Mouse (Mus musculus): ENCODE measurements at regions not wholly inside any gene's neighbourhood (a gene's known extent, or its start where the extent isn't known, plus 50 kb on each side); places are given as distances from the start of the nearest gene placed in this dataset.

DNA sequence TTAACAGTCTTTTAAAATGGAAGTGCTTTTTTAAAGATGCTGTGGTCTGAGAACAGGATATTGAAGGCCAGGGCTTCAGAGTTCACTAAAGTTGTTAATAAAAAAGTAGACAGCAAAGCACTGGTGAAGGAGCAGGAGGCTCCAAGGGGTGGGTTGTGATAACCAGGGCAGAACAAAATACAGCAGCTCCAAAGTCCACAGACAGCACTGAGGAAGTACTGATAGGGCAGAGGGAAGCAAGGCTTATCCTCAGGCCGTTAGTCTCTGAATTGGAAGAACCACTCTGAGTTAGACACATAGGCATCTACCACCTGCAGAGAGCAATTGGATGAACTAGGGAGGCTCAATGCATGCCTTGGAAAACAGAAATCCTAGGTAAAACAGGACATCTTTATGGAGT, 62.1 kb downstream of the P2ry1 start:
- Histone ChIP-seq H3K36me3 (ENCODE audit: control insufficient read depth, insufficient read depth, low read length) (no peaks in the 10 kb centered on the region), H3K9me3 (ENCODE audit: control insufficient read depth, low read length) (no peaks in the 10 kb centered on the region), H3K4me2 (ENCODE audit: low read length) (no peak overlapping the region), H3K27me3 (replicated peaks; ENCODE audit: control insufficient read depth, insufficient read depth, low read length) (no peaks in the 10 kb centered on the region), H3K9ac (ENCODE audit: low read length) (no peak overlapping the region), H3K4me1 (replicated peaks; ENCODE audit: control insufficient read depth, insufficient read depth, low read length) (no peaks in the 10 kb centered on the region), H3K27ac (ENCODE audit: low read depth) (no peak overlapping the region), H3K4me3 (ENCODE audit: low read depth, low read length) (no peak overlapping the region)
- DNase-seq (ENCODE audit: low spot score) (no peak), ATAC-seq (replicated peaks; ENCODE audit: low FRiP score, low TSS enrichment, low read depth) (no peak)
- 85% methylated on average over 1 of the region's 1 CpGs for WGBS

GRCm38 (mm10) chr3:61067067-61067466, 64.5 kb downstream of the P2ry1 start:
- H3K4me2 ChIP-seq (ENCODE audit: low read length), result no peak overlapping the region
- H3K4me1 ChIP-seq (replicated peaks; ENCODE audit: control insufficient read depth, insufficient read depth, low read length), result no peaks in the 10 kb centered on the region
- no peaks in the 10 kb centered on the region for H3K36me3 ChIP-seq (ENCODE audit: control insufficient read depth, insufficient read depth, low read length)
- H3K9ac ChIP-seq (ENCODE audit: low read length), result no peak overlapping the region
- no peak for ATAC-seq (replicated peaks; ENCODE audit: low FRiP score, low TSS enrichment, low read depth)
- H3K27me3 ChIP-seq (replicated peaks; ENCODE audit: control insufficient read depth, insufficient read depth, low read length), result no peaks in the 10 kb centered on the region
- H3K27ac ChIP-seq (ENCODE audit: low read depth), result no peak overlapping the region
- WGBS, result 90% methylated on average over 1 of the region's 1 CpGs
- no peak overlapping the region for H3K4me3 ChIP-seq (ENCODE audit: low read depth, low read length)
- no peak for DNase-seq (ENCODE audit: low spot score)
- H3K9me3 ChIP-seq (ENCODE audit: control insufficient read depth, low read length), result no peaks in the 10 kb centered on the region

DNA sequence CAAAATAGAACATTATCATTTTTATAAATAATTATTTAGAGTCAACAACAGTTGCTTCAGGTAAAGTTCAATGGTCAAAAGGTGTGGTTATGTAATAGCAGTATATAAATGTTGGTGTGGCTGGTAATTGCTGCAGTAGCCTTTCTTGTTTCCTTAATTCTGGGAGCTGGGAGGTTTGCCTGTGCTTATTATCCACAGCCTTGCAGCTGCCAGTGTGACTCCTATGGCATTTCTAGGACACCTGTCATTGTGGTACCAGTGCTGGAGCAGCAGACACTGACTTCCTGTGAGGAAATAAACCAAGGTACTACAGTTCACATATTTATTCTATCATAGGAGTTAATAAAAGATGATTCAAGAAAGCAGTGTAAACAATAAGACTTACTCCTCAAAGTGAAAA, 65.6 kb downstream of the P2ry1 start:
- Histone ChIP-seq H3K36me3 (ENCODE audit: control insufficient read depth, insufficient read depth, low read length) (no peaks in the 10 kb centered on the region), H3K4me2 (ENCODE audit: low read length) (no peak overlapping the region), H3K4me3 (ENCODE audit: low read depth, low read length) (no peak overlapping the region), H3K9me3 (ENCODE audit: control insufficient read depth, low read length) (no peaks in the 10 kb centered on the region), H3K27ac (ENCODE audit: low read depth) (no peak overlapping the region), H3K27me3 (replicated peaks; ENCODE audit: control insufficient read depth, insufficient read depth, low read length) (no peaks in the 10 kb centered on the region), H3K4me1 (replicated peaks; ENCODE audit: control insufficient read depth, insufficient read depth, low read length) (no peaks in the 10 kb centered on the region), H3K9ac (ENCODE audit: low read length) (no peak overlapping the region)
- no peak for ATAC-seq (replicated peaks; ENCODE audit: low FRiP score, low TSS enrichment, low read depth)
- DNase-seq (ENCODE audit: low spot score), result no peak

DNA sequence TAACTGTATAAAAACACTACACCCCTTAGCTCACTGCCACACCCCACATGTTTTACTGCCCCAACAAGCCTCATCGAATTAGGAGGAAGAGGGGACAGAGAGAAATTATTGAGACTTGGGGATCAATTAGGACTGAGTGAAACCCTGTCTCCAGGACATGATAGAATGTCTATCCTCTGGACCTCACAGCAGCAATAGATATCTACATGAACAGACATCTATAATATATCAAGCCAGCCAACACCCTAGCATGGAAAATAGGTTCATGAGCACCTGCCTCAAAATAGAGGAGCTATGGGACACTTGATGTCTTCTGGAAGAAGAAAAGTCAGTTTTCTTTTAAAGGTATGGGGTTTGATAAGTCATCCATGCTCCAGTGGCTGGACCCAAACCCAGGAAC, 68.4 kb downstream of the P2ry1 start:
- Histone ChIP-seq H3K36me3 (ENCODE audit: control insufficient read depth, insufficient read depth, low read length) (no peaks in the 10 kb centered on the region), H3K4me3 (ENCODE audit: low read depth, low read length) (no peak overlapping the region), H3K4me2 (ENCODE audit: low read length) (no peak overlapping the region), H3K4me1 (replicated peaks; ENCODE audit: control insufficient read depth, insufficient read depth, low read length) (no peaks in the 10 kb centered on the region), H3K9me3 (ENCODE audit: control insufficient read depth, low read length) (no peaks in the 10 kb centered on the region), H3K27me3 (replicated peaks; ENCODE audit: control insufficient read depth, insufficient read depth, low read length) (no peaks in the 10 kb centered on the region), H3K27ac (ENCODE audit: low read depth) (no peak overlapping the region), H3K9ac (ENCODE audit: low read length) (no peak overlapping the region)
- no peak for DNase-seq (ENCODE audit: low spot score)
- no peak for ATAC-seq (replicated peaks; ENCODE audit: low FRiP score, low TSS enrichment, low read depth)
- 88% methylated on average over 1 of the region's 1 CpGs for WGBS

- Histone ChIP-seq H3K9me3 (ENCODE audit: control insufficient read depth, low read length) (no peaks in the 10 kb centered on the region), H3K9ac (ENCODE audit: low read length) (no peak overlapping the region), H3K36me3 (ENCODE audit: control insufficient read depth, insufficient read depth, low read length) (no peaks in the 10 kb centered on the region), H3K4me1 (replicated peaks; ENCODE audit: control insufficient read depth, insufficient read depth, low read length) (no peaks in the 10 kb centered on the region), H3K4me2 (ENCODE audit: low read length) (no peak overlapping the region), H3K27me3 (replicated peaks; ENCODE audit: control insufficient read depth, insufficient read depth, low read length) (no peaks in the 10 kb centered on the region), H3K4me3 (ENCODE audit: low read depth, low read length) (no peak overlapping the region), H3K27ac (ENCODE audit: low read depth) (no peak overlapping the region)
- DNase-seq (ENCODE audit: low spot score) (no peak), ATAC-seq (replicated peaks; ENCODE audit: low FRiP score, low TSS enrichment, low read depth) (no peak)
- WGBS, result 94% methylated on average over 1 of the region's 1 CpGs
These were observed 69.7 kb downstream of the P2ry1 start for GRCm38 (mm10) chr3:61072330-61072729.

DNA sequence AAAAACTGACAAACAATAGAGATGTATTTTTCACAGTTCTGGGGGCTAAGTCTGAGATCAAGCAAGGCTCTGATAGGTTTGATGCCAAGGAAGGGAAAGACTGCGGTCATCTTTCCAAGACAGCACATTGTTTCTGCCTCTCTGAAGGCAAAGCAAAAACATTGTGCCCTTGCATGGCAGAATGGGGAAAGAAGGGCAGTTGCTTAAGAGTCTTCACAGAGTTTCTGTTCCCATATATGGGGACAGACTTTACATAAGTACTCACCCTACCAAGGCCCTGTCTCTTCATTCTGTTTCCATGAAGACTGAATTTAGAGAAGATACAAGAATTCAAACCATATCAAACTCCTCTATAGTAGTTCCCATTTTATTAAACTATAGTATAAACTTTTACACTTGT, 70.5 kb downstream of the P2ry1 start:
- Histone ChIP-seq H3K4me2 (ENCODE audit: low read length) (no peak overlapping the region), H3K9ac (ENCODE audit: low read length) (no peak overlapping the region), H3K9me3 (ENCODE audit: control insufficient read depth, low read length) (no peaks in the 10 kb centered on the region), H3K27me3 (replicated peaks; ENCODE audit: control insufficient read depth, insufficient read depth, low read length) (no peaks in the 10 kb centered on the region), H3K27ac (ENCODE audit: low read depth) (no peak overlapping the region), H3K4me1 (replicated peaks; ENCODE audit: control insufficient read depth, insufficient read depth, low read length) (no peaks in the 10 kb centered on the region), H3K36me3 (ENCODE audit: control insufficient read depth, insufficient read depth, low read length) (no peaks in the 10 kb centered on the region), H3K4me3 (ENCODE audit: low read depth, low read length) (no peak overlapping the region)
- no peak for ATAC-seq (replicated peaks; ENCODE audit: low FRiP score, low TSS enrichment, low read depth)
- DNase-seq (ENCODE audit: low spot score), result no peak
- WGBS, result 84% methylated on average over 1 of the region's 1 CpGs

DNA sequence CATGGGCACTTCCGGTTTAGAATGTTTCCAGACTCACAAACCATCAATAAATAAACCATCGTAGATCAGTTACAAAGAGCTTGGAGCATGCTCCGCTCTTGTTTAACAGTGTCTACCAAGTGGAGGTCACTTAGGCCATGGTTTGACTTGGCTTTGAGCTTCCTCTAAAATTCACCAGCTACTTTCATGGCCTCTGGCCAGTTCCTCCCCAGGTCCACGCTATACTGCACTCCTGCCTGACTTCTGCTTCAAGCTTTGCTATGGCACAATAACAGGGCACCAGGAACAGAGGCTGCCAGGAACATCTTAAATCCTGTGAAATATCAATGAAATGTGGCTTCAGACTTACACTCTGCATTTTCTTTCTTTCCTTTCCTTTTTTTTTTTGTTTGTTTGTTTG, 71.2 kb downstream of the P2ry1 start:
- Histone ChIP-seq H3K27ac (ENCODE audit: low read depth) (no peak overlapping the region), H3K4me2 (ENCODE audit: low read length) (no peak overlapping the region), H3K9me3 (ENCODE audit: control insufficient read depth, low read length) (no peaks in the 10 kb centered on the region), H3K36me3 (ENCODE audit: control insufficient read depth, insufficient read depth, low read length) (no peaks in the 10 kb centered on the region), H3K27me3 (replicated peaks; ENCODE audit: control insufficient read depth, insufficient read depth, low read length) (no peaks in the 10 kb centered on the region), H3K9ac (ENCODE audit: low read length) (no peak overlapping the region), H3K4me1 (replicated peaks; ENCODE audit: control insufficient read depth, insufficient read depth, low read length) (no peaks in the 10 kb centered on the region), H3K4me3 (ENCODE audit: low read depth, low read length) (no peak overlapping the region)
- no peak for ATAC-seq (replicated peaks; ENCODE audit: low FRiP score, low TSS enrichment, low read depth)
- 79% methylated on average over 4 of the region's 4 CpGs for WGBS
- no peak for DNase-seq (ENCODE audit: low spot score)

DNA sequence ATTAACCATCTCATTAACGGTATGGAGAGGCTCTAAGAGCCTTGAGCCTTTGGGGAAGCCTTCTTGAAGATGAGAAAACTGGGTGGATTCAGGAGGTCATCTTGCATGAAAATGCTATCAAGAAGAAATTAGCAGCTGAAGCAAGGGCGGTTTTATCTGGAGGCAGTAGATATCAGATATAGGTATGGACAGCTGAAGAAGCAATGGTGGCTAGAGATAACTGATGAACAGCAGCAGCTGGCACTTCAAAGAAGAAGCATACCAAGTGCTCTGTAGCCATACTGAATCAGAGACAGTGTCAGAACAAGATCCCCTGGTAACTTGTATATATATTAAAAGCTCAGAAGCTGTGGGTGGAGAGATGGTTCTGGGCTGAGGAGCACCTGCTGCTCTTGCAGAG, 73.2 kb downstream of the P2ry1 start:
- Histone ChIP-seq H3K9me3 (ENCODE audit: control insufficient read depth, low read length) (no peaks in the 10 kb centered on the region), H3K9ac (ENCODE audit: low read length) (no peak overlapping the region), H3K36me3 (ENCODE audit: control insufficient read depth, insufficient read depth, low read length) (no peaks in the 10 kb centered on the region), H3K4me3 (ENCODE audit: low read depth, low read length) (no peak overlapping the region), H3K4me1 (replicated peaks; ENCODE audit: control insufficient read depth, insufficient read depth, low read length) (no peaks in the 10 kb centered on the region), H3K4me2 (ENCODE audit: low read length) (no peak overlapping the region), H3K27ac (ENCODE audit: low read depth) (no peak overlapping the region), H3K27me3 (replicated peaks; ENCODE audit: control insufficient read depth, insufficient read depth, low read length) (no peaks in the 10 kb centered on the region)
- no peak for DNase-seq (ENCODE audit: low spot score)
- whole genome bisulfite sequencing, result 79% methylated on average over 2 of the region's 2 CpGs
- no peak for ATAC-seq (replicated peaks; ENCODE audit: low FRiP score, low TSS enrichment, low read depth)

DNA sequence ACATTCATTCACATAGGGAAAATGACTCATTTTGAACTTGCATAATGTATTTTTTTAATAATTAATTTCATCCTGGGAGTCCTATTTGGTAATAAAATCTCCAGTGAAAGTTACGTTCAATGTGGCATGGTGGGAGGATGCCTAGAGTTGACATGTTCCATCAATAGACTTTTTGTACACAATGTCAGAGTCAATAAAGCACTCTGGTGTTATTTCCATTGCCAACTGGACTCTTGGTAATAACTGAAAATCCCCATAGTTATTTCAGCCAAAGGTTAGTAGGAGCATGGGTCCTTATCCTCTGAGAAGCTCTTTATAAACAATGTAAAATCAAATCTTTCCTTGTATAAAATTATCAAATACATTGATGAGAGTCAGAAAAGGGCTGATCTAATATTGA, 87.3 kb downstream of the P2ry1 start:
- H3K36me3 ChIP-seq (ENCODE audit: control insufficient read depth, insufficient read depth, low read length), result no peaks in the 10 kb centered on the region
- no peak overlapping the region for H3K4me2 ChIP-seq (ENCODE audit: low read length)
- no peak for ATAC-seq (replicated peaks; ENCODE audit: low FRiP score, low TSS enrichment, low read depth)
- H3K27me3 ChIP-seq (replicated peaks; ENCODE audit: control insufficient read depth, insufficient read depth, low read length), result no peaks in the 10 kb centered on the region
- WGBS, result 90% methylated on average over 1 of the region's 1 CpGs
- DNase-seq (ENCODE audit: low spot score), result no peak
- H3K4me3 ChIP-seq (ENCODE audit: low read depth, low read length), result no peak overlapping the region
- no peaks in the 10 kb centered on the region for H3K4me1 ChIP-seq (replicated peaks; ENCODE audit: control insufficient read depth, insufficient read depth, low read length)
- H3K9me3 ChIP-seq (ENCODE audit: control insufficient read depth, low read length), result no peaks in the 10 kb centered on the region
- H3K27ac ChIP-seq (ENCODE audit: low read depth), result no peak overlapping the region
- H3K9ac ChIP-seq (ENCODE audit: low read length), result no peak overlapping the region
